Mouse (Mus musculus) large intestine, adult 2 months (tissue): ENCODE data around the gene Olfr558. TPM values are rescaled to one million over a fixed set of nuclear protein-coding genes. Genes with fewer than 3 reads are reported as not detected.

Source experiments
- DNase-seq: peaks from one replicate; pipeline ENCODE4 v3.0.0-alpha.2; 2012; ENCODE audit warnings: low read depth, low spot score
- WGBS: fragments of 180-500 bp; shearing (Covaris S2); methylation state at CpG from one replicate; pipeline ENCODE4 v1.1.7; 2018; 5-methylcytosine and 5-hydroxymethylcytosine counted together
- polyA plus RNA-seq: library from polyadenylated mRNA; depleted of rRNA; stranded (reverse); fragments of >200 nt; gene quantifications from 2 replicates; pipeline ENCODE4 v1.2.3, GENCODE M21; 2012; rRNA removed

Gene Olfr558
- polyA plus RNA-seq = 0.45 and 0.62 TPM in 2 replicates

DNA sequence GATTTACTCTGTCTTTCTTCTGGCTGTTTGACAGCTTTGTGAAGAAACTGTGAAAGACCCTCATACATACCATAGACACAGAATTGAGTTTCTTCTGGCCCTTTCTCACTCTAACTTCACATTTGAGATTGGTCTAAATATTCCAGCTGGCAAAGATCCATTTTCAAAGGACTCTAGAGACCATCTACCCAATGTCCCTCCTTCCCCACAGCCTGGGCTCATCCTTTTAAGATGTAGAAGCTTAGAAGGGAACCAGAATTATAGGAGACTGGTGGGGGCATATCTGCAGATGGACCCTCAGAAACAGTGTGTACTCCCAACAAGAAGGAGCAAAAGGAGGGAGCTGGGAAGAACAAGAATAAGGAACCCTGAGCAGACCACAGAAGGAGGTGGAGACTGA is at the start of gene Olfr558:
Gene Olfr558, plus strand, starts transcription at position 301 of the 400 bp plus-strand sequence.
- DNase-seq = no peak

DNA sequence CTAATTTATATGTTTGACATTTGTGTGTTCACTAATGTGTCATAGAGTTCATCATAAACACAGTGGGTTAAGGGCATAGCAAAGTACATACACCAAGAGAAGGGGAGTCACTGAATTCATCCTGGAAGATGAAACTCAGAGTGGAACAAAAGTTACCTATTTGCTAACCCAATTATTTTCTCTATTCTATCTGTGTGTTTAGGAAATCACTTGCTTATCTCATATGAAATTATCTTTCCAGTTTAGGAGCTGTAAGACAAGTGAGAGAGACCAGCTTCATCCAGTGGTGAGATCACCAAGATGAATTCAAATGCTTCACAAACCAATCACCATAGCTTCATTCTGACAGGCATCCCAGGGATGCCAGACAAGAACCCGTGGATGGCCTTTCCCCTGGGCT is 43.5 kb upstream of the Olfr558 start, which contains the start of gene Olfr555:
Gene Olfr555, plus strand, starts transcription at position 301 of the 400 bp plus-strand sequence.
- WGBS = 84% methylated on average over 1 of the region's 1 CpGs
- no peak for DNase-seq

- no peak for DNase-seq
- WGBS = 48% methylated on average over 3 of the region's 3 CpGs
Observed at GRCm38 (mm10) chr7:102664599-102664998, 37.4 kb upstream of the Olfr558 start, which contains the start of gene Olfr556. Gene Olfr556, plus strand, starts transcription at chr7:102664899.

GRCm38 (mm10) chr7:102665378-102665777 is 36.6 kb upstream of the Olfr558 start:
- no peak for DNase-seq
- 38% methylated on average over 2 of the region's 2 CpGs for WGBS

DNA sequence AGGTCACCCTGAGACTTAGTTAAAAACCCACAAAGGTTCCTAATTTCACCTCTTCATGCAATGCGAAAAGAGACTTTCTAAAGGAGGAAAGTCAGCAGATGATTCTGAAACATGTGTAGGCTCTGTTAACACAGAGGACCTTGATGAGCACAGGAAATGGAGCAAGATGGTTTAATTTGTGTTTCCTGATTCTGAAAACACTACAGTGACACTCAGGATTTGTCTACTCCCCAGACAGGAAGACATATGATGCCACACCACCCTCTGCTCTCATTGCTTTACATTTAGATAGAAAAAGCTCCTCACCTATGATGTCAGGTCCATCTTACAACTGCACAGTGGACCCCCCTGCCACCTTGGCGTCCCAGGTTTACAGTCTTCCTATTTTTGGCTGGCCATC is 25.8 kb upstream of the Olfr558 start:
- no peak for DNase-seq
- 75% methylated on average over 2 of the region's 2 CpGs for WGBS

GRCm38 (mm10) chr7:102681916-102682315 is 20.1 kb upstream of the Olfr558 start:
- 90% methylated on average over 1 of the region's 1 CpGs for WGBS

GRCm38 (mm10) chr7:102686944-102687501 is 15.0 kb upstream of the Olfr558 start, which contains the start of gene Trim68:
Gene Trim68, minus strand, starts transcription at chr7:102687327.
- DNase-seq = peak; percentile 69
- under 1% methylated on average over 40 of the region's 40 CpGs for WGBS

More at GRCm38 (mm10) chr7:102681916-102682315, 20.1 kb upstream of the Olfr558 start:
- no peak for DNase-seq

GRCm38 (mm10) chr7:102695358-102696125 is 6.5 kb upstream of the Olfr558 start, which contains the start of gene Olfr557:
Gene Olfr557, plus strand, starts transcription at chr7:102695910.
- no peak for DNase-seq
- 74% methylated on average over 5 of the region's 5 CpGs for WGBS

GRCm38 (mm10) chr7:102698461-102698860 is 3.6 kb upstream of the Olfr558 start:
- WGBS = 87% methylated on average over 7 of the region's 7 CpGs
- DNase-seq = no peak

- 23% methylated on average over 1 of the region's 1 CpGs for WGBS
- no peak for DNase-seq
Observed at GRCm38 (mm10) chr7:102718970-102719369, 17.0 kb downstream of the Olfr558 start, which contains the start of gene Olfr33. Gene Olfr33, minus strand, starts transcription at chr7:102719070.

GRCm38 (mm10) chr7:102727391-102727790 is 25.4 kb downstream of the Olfr558 start, which contains the start of gene Olfr559:
Gene Olfr559, minus strand, starts transcription at chr7:102727491.
- no peak for DNase-seq

- WGBS = 29% methylated on average over 1 of the region's 1 CpGs
- DNase-seq = no peak
Observed at GRCm38 (mm10) chr7:102733793-102734192, 31.8 kb downstream of the Olfr558 start.

- WGBS = 31% methylated on average over 2 of the region's 2 CpGs
- DNase-seq = no peak
Observed at GRCm38 (mm10) chr7:102737705-102738104, 35.7 kb downstream of the Olfr558 start.

DNA sequence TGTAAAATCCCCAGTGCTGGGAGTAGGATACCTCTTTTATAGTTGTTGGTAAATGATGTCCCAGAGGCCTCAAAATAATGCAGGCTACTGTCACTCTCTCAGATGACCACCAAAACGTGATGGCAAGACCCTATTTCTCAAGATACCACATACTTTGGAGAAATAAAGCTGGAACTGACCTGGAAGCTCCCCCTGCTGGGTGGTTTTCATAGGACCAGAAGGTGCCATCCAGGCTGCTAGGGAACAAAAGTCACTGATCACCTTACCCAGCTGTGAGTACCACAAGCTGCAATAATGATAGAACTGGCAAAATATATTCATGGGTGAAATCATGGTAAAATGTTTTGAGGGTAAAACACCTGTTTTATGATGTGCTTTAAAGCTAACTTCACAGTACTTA is 50.1 kb downstream of the Olfr558 start:
- no peak for DNase-seq
- 2% methylated on average over 1 of the region's 1 CpGs for WGBS

GRCm38 (mm10) chr7:102759266-102759665 is 57.3 kb downstream of the Olfr558 start, which contains the start of the genes Olfr560 and Olfr78:
Gene Olfr560, minus strand, starts transcription at chr7:102759366.
Gene Olfr78, minus strand, starts transcription at chr7:102759471.
- no peak for DNase-seq
- WGBS = 34% methylated on average over 4 of the region's 4 CpGs

Other genes with a start within 250 kb of the Olfr558 start
- gene Olfr543, start 220.5 kb upstream of the Olfr558 start, polyA plus RNA-seq = not detected in 2 replicates
- not detected in 2 replicates for gene Olfr544, start 213.9 kb upstream of the Olfr558 start, polyA plus RNA-seq
- not detected in 2 replicates for gene Olfr545, start 202.6 kb upstream of the Olfr558 start, polyA plus RNA-seq
- gene Olfr547, start 167.5 kb upstream of the Olfr558 start, polyA plus RNA-seq = not detected in 2 replicates
- gene Olfr548-ps1, start 161.3 kb upstream of the Olfr558 start, polyA plus RNA-seq = not detected in 2 replicates
- gene Olfr549, start 152.3 kb upstream of the Olfr558 start, polyA plus RNA-seq = not detected in 2 replicates
- 4.9 and 6.2 TPM in 2 replicates for gene Trim21, start 136.7 kb upstream of the Olfr558 start, polyA plus RNA-seq
- not detected in 2 replicates for gene Olfr550, start 130.8 kb upstream of the Olfr558 start, polyA plus RNA-seq
- not detected in 2 replicates for gene Olfr551, start 110.3 kb upstream of the Olfr558 start, polyA plus RNA-seq
- gene Olfr552, start 104.4 kb upstream of the Olfr558 start, polyA plus RNA-seq = not detected in 2 replicates
- gene Olfr553, start 84.0 kb upstream of the Olfr558 start, polyA plus RNA-seq = not detected in 2 replicates
- gene Olfr554, start 63.8 kb upstream of the Olfr558 start, polyA plus RNA-seq = not detected in 2 replicates
- not detected in 2 replicates for gene Olfr555, start 43.4 kb upstream of the Olfr558 start, polyA plus RNA-seq
- not detected in 2 replicates for gene Olfr556, start 37.3 kb upstream of the Olfr558 start, polyA plus RNA-seq
- 6.7 and 9.2 TPM in 2 replicates for gene Trim68, start 14.9 kb upstream of the Olfr558 start, polyA plus RNA-seq
- not detected in 2 replicates for gene Olfr557, start 6.3 kb upstream of the Olfr558 start, polyA plus RNA-seq
- not detected in 2 replicates for gene Olfr33, start 16.9 kb downstream of the Olfr558 start, polyA plus RNA-seq
- not detected in 2 replicates for gene Olfr559, start 25.3 kb downstream of the Olfr558 start, polyA plus RNA-seq
- gene Olfr560, start 57.2 kb downstream of the Olfr558 start, polyA plus RNA-seq = not detected in 2 replicates
- gene Olfr78, start 57.3 kb downstream of the Olfr558 start, polyA plus RNA-seq = 0.47 and 1.0 TPM in 2 replicates
- gene Olfr561, start 69.0 kb downstream of the Olfr558 start, polyA plus RNA-seq = not detected in 2 replicates
- gene Olfr564, start 101.3 kb downstream of the Olfr558 start, polyA plus RNA-seq = not detected in 2 replicates
- not detected in 2 replicates for gene Olfr566, start 156.6 kb downstream of the Olfr558 start, polyA plus RNA-seq
- not detected in 2 replicates for gene Olfr568, start 174.9 kb downstream of the Olfr558 start, polyA plus RNA-seq
- not detected in 2 replicates for gene Olfr569, start 188.7 kb downstream of the Olfr558 start, polyA plus RNA-seq
- gene Olfr570, start 192.4 kb downstream of the Olfr558 start, polyA plus RNA-seq = not detected in 2 replicates
- gene Olfr571, start 215.3 kb downstream of the Olfr558 start, polyA plus RNA-seq = not detected in 2 replicates
- not detected in 2 replicates for gene Olfr572, start 222.2 kb downstream of the Olfr558 start, polyA plus RNA-seq
- not detected in 2 replicates for gene Olfr573-ps1, start 240.4 kb downstream of the Olfr558 start, polyA plus RNA-seq
- not detected in 2 replicates for gene Olfr574, start 246.3 kb downstream of the Olfr558 start, polyA plus RNA-seq